Mouse (Mus musculus): ENCODE results near the gene Nedd9. TPM values are rescaled to one million over a fixed set of nuclear protein-coding genes. Genes with fewer than 3 reads are reported as not detected.

The Nedd9 gene
- total RNA-seq (2014; fragmentation: Nextera tagmentation) (6.8 and 17.0 TPM in 2 replicates), total RNA-seq (2017) (5.9 and 6.4 TPM in 2 replicates)

DNA sequence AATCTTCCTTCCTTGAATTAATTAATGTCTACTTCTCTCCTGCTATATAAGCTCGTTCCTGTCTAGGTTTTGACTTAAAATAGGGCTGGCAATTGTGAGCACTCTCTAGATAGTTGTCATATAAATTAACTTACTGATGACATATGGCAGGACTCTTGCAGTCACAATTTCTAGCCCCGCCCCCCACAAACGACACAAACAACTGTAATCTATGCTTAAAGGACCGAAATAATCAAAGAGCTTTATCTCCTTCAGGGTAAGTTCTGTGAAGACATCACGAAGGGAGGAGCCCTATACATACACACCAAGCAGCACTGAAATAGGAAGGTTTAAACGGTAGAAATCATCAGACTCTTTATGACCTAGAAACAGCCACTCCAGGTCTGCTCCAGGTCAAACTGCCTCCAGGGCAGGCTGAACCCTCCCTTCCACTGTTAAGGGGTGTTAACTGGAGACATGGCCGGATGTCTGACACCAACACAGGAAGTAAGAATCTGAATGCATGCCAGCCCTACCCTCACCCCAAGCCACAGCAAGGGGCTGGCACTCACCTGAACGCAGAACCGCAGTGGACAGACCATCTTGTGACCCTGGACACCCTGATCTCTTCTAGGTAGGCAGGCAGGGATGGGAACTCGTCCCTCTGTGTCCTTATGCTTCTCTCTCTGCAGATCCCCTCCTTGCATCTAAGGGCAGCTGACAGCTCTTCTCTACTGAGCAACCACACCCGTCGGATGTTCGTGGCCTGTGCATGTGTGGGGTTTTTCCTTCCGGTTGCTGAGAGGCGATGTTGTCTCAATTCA, at the start of gene Nedd9:
Gene Nedd9, minus strand, starts transcription at position 757 of the 803 bp plus-strand sequence.
- peak; percentile 80 for ATAC-seq (replicated peaks; ENCODE audit: low FRiP score, low TSS enrichment, poor library complexity, severe bottlenecking)

GRCm38 (mm10) chr13:41532625-41533024, 45.5 kb upstream of the Nedd9 start:
- ATAC-seq (replicated peaks; ENCODE audit: low FRiP score, low TSS enrichment, poor library complexity, severe bottlenecking) = no peak

- ATAC-seq (replicated peaks; ENCODE audit: low FRiP score, low TSS enrichment, poor library complexity, severe bottlenecking) = no peak
Observed at GRCm38 (mm10) chr13:41530326-41530725, 43.2 kb upstream of the Nedd9 start.

GRCm38 (mm10) chr13:41524208-41524607, 37.0 kb upstream of the Nedd9 start:
- no peak for ATAC-seq (replicated peaks; ENCODE audit: low FRiP score, low TSS enrichment, poor library complexity, severe bottlenecking)

DNA sequence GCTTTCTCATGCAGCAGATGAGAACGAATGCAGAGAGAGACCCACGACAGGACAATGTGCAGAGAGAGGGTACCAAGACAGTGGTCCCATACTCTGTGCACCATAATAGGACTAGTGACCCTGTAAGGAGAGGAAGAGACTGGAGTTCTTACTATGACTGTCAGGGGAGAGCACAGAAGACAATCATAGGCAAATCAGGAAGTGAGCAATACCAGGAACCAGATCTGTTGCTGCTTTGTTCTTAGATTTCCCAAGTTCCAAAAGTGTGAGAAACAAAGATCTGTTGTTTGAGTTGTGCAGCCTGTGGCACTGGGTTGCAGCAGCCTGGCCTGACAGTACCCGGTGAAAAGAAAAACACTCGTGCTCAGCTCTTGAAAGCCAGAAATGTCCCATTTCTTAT, 34.1 kb upstream of the Nedd9 start:
- ATAC-seq (replicated peaks; ENCODE audit: low FRiP score, low TSS enrichment, poor library complexity, severe bottlenecking) = no peak

DNA sequence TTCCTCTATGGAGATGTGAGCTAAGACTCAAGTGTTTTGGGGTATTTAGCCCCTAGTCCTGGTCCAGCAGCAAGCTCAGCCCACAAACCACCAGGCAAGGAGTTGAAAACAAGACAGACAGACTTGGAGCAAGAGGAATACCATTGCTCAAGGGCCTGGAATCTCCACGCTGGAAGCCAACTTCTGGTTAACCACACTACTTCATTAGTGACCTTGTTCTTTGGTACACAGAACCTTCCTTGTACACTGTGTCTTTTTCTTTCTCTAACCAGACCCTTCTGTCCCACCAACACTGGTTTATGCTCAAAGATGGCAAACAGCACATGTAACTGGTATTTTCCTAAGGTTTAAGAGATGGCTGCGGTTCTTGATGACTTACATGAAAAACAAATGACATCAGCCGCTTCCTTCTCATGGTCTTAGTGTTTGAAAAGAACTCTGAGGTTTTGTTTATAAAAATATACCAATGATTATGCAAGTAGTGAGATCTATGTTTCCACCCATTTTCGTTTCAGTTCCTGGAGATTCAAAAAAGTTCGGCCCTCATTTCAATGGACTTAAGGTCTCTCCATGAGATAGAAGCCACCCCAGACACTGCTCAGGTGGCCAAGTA, 33.5 kb upstream of the Nedd9 start:
- ATAC-seq (replicated peaks; ENCODE audit: low FRiP score, low TSS enrichment, poor library complexity, severe bottlenecking) = no peak

DNA sequence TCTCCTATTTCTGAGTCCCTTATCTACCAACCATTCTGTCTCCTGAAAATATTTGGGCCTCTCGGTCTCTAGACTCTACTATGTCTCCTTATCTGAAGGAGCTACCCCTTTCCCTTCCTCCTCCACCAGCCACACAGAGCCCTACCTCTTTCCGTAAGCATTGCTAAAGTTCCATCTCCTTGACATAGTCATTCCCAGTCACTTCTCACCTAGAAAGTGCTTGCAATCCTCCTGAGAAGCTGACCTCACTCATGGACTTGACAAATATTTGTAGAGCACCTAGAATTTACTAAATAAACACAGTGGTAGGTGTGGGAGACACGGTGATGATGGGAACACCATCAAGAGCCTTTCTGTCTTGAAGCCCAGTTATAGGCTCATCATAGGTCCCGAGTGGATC, 32.6 kb upstream of the Nedd9 start:
- no peak for ATAC-seq (replicated peaks; ENCODE audit: low FRiP score, low TSS enrichment, poor library complexity, severe bottlenecking)

DNA sequence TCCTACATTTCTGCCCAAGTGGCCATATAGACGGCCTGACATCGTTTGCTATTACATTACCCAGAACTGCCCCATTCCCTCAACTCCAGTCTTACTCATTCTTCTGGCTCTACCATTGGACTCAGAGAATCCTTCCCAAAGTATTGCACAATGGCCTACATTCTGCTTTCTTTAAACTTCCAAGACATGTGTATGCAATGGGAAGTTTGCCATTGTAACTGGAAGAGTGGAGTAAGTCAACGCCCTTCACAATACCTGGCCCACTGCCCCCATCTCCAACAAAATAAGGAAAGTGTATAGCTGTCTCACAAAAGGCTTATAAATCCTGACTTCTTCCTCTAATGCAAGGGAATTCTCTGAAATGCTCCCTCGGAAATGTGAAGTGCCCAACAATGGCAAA, 30.0 kb upstream of the Nedd9 start:
- no peak for ATAC-seq (replicated peaks; ENCODE audit: low FRiP score, low TSS enrichment, poor library complexity, severe bottlenecking)

DNA sequence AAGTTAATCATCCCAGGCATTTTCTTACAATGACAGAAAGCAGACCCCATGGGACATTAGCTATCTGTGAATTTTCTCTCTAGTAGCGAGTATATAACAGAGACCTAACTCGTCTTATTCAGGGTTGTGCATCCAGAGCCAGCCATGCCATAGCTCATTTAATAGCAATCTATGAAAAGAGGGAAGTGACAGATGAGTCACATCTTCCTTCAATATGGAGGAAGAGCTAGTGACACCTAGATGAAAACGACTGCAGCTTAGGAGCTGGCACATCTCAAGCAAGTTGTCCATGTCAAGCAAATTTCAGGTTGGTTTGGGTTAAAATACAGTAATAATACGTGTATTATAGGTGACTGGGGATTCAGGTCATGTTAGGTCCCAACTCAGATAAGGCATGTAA, 28.6 kb upstream of the Nedd9 start:
- ATAC-seq (replicated peaks; ENCODE audit: low FRiP score, low TSS enrichment, poor library complexity, severe bottlenecking) = no peak

DNA sequence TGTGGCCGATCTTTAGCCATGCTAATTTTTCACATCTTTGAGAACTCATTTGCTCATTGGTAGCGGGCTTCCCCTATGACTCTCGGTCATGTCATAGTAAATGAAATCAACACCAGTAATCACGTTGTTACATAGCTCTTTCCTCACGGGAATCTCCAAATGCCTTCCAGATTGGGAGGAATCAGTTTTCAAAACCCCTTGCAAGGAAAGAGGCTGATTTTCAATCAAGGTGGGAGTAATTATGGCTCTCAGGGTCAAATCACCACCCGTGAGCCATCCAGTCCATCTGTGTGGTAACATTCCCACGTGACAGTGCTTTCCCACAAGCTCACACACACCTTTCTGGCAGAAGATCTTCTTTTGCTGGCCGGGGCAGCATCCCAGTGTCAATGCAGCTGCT, 27.8 kb upstream of the Nedd9 start:
- ATAC-seq (replicated peaks; ENCODE audit: low FRiP score, low TSS enrichment, poor library complexity, severe bottlenecking) = no peak

DNA sequence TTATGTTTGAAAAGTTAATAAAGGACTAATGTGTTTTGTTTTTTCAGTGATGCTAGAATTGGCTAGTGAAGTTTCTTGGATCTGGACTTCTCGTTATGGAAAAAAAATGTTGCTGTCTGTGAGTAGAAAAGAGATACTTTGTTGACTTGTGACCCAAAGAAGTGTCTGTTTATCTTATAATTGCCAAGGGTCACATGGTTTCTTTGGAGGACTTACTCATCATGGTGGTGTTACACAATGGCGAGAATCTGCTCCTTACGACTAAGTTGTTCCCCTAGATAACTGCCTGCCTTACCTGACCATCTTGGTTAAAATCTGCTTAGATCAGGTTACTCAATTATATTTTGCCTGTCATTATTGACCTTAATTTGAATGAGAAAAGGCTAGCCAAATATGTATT, 26.3 kb upstream of the Nedd9 start:
- no peak for ATAC-seq (replicated peaks; ENCODE audit: low FRiP score, low TSS enrichment, poor library complexity, severe bottlenecking)

DNA sequence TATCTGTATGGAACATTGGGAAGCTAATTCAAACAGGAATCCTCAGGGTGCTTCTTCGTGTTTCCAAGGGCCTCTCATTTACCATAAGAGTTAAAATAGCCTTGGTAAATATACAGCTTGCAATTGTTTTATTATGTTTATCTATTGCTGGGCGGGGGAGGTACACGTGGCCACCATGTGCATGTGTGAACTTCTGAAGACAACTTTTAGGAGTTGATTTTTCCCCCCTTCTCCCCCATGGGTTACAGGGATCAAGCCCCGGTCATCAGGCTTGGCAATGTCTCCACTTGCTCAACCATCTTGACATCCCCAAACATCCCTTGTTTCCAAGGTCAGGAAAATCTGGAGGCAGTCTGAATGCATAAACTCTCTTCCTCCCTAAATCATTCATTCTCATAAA, 25.1 kb upstream of the Nedd9 start:
- ATAC-seq (replicated peaks; ENCODE audit: low FRiP score, low TSS enrichment, poor library complexity, severe bottlenecking) = no peak

DNA sequence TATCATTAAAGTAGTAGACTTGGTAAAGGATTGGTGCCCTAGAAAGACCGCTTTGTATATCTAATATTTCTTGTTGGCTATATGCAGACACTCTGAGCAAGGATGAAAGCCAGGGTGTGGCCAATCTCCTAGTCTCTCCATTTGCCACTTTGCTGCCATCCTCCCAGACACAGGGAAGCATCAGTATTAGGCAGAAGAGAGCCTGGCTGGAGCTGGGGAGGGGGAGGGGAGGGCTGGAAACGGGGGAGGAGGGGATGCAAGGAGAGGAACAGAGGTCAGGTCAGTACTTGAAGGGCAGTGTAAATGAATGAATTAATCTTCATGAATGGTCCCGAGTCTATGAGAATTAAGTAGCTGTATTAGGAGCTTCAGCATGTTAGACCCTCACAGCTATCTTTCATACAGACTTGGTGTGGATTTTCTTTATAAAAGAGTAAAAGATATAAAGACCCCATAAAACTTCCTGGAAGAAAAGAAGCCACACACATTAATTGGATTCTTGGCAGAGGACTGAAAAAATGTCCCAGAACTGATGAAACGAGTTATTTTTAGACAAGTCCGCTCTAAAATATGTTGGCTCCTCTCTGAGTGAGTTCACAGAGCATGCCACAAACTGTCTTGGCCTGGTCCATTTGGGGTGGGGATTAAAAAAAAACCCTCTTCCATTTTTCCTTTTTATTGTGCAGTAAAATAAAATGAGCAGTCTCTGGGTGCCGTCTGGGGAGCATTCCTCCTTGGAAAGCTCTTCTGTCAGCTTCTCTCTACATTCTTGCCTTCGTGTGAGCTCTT, 23.7 kb upstream of the Nedd9 start:
- no peak for ATAC-seq (replicated peaks; ENCODE audit: low FRiP score, low TSS enrichment, poor library complexity, severe bottlenecking)

GRCm38 (mm10) chr13:41505594-41505993, 18.4 kb upstream of the Nedd9 start:
- ATAC-seq (replicated peaks; ENCODE audit: low FRiP score, low TSS enrichment, poor library complexity, severe bottlenecking) = no peak

- ATAC-seq (replicated peaks; ENCODE audit: low FRiP score, low TSS enrichment, poor library complexity, severe bottlenecking) = no peak
Observed at GRCm38 (mm10) chr13:41504997-41505396, 17.8 kb upstream of the Nedd9 start.

DNA sequence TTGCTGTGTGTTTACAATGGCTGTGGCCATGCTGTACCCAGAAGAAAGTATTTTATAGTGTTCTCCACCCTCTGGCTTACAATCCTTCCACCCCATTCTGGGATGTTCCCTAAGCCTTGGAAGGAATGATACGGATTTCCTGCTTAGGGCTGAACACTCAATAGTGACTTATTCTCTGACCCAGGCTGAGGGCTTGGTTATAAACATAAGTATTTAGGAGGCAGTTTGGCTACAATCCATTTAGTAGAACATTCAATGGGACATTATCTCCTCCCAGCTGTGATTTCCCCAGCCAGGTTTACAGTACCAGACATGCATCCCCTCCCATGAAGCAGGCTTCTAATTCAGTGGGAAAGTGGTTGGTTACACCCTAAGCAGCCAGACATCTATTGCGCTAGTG, 17.3 kb upstream of the Nedd9 start:
- ATAC-seq (replicated peaks; ENCODE audit: low FRiP score, low TSS enrichment, poor library complexity, severe bottlenecking) = no peak

DNA sequence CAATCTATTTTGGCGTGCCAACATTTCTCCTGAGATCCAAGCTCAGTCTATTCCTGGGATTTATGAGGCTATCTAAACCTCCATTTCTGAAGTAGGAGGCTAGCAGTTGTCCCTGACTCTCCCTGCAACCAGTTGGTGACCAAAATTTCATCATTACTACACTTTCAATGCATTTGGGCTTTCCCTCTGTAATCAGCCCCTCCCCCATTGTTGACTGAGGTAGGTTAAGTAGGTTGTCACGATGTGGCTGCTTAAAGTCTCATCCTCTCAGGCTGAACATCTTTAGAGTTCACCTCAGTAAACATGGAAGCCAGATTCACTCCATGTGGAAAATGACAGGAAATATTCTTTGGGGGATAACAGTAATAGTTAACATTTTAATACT, 15.7 kb upstream of the Nedd9 start:
- no peak for ATAC-seq (replicated peaks; ENCODE audit: low FRiP score, low TSS enrichment, poor library complexity, severe bottlenecking)

DNA sequence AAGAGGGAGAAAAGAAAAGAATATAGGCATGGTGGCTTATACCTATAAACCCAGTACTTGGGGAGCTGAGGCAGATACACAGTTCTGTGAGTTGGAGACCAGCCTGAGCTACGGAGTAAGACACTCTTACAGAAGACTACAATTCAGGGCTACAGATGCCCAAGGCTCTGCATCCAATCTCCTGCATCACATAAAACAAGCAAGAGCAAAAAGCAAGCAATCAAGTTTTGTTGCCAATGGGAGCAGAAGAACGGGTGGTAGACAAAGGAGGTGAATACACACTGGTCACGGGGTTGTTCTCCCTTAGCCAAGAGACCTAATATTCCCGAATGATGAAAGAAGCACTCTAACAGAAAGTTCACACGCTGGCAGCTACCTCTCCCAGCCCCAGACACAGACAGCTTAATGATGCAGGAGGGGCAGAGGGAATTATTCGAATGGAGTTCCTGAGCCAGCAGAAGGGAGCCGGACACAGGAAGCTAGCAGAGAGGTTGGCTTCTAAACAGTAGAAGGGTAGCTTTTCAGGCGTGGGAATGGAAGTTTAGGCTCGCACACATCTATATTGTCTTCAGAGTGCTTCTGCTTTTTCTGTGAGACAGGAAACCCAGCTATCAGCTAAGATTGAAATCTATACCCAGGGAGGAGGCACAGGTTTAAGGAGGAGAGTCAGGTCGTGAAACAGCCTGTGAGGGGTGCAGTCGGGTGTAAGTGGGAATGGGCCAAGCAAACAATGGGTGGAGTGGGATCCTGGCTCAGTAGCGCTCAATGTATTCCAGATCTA, 15.2 kb upstream of the Nedd9 start:
- no peak for ATAC-seq (replicated peaks; ENCODE audit: low FRiP score, low TSS enrichment, poor library complexity, severe bottlenecking)

GRCm38 (mm10) chr13:41500793-41501192, 13.6 kb upstream of the Nedd9 start:
- ATAC-seq (replicated peaks; ENCODE audit: low FRiP score, low TSS enrichment, poor library complexity, severe bottlenecking) = no peak
